Mouse (Mus musculus): ENCODE data around the gene Dnah5. TPM values are rescaled to one million over a fixed set of nuclear protein-coding genes. Genes with fewer than 3 reads are reported as not detected.

The Dnah5 gene
- polyA plus RNA-seq, 1 experiment = 0.36 TPM

- DNase-seq (ENCODE audit: low read depth) = no peak
- TF ChIP-seq POLR2A (IDR thresholded peaks at IDR 0.05; ENCODE audit: borderline replicate concordance, extremely low read depth, insufficient read depth, insufficient read length, poor library complexity, severe bottlenecking) = no peak
- no peak for TF ChIP-seq CTCF (IDR thresholded peaks at IDR 0.05; ENCODE audit: borderline replicate concordance, extremely low read depth, insufficient read depth, insufficient read length)
These were observed 270.3 kb downstream of the Dnah5 start for GRCm38 (mm10) chr15:28473749-28474390.

- peak; percentile 78 for DNase-seq (ENCODE audit: low read depth)
These were observed 299.3 kb downstream of the Dnah5 start for GRCm38 (mm10) chr15:28502820-28503219.

GRCm38 (mm10) chr15:28515176-28515575 lies 311.6 kb downstream of the Dnah5 start:
- peak; percentile 28 for DNase-seq (ENCODE audit: low read depth)
- TF ChIP-seq CTCF (IDR thresholded peaks at IDR 0.05; ENCODE audit: borderline replicate concordance, extremely low read depth, insufficient read depth, insufficient read length) (no peak), POLR2A (IDR thresholded peaks at IDR 0.05; ENCODE audit: borderline replicate concordance, extremely low read depth, insufficient read depth, insufficient read length, poor library complexity, severe bottlenecking) (no peak)

More at GRCm38 (mm10) chr15:28502820-28503219, 299.3 kb downstream of the Dnah5 start:
- TF ChIP-seq POLR2A (IDR thresholded peaks at IDR 0.05; ENCODE audit: borderline replicate concordance, extremely low read depth, insufficient read depth, insufficient read length, poor library complexity, severe bottlenecking) (no peak), CTCF (IDR thresholded peaks at IDR 0.05; ENCODE audit: borderline replicate concordance, extremely low read depth, insufficient read depth, insufficient read length) (peak; percentile 21; the same call in 1 of the 2 replicates)

Other genes with a start within 250 kb of the Dnah5 start
- gene Trio, start 177.9 kb upstream of the Dnah5 start, polyA plus RNA-seq (2012; rRNA removed) = 148 and 202 TPM in 2 replicates

Data from brain, embryonic 14.5 days (tissue).